Comparison of ENCODE assay signal across 8 mouse cellular contexts in genomic region chr4:41699783-41700182, GRCm38 (mm10). TPM values are rescaled to one million over a fixed set of nuclear protein-coding genes. Genes with fewer than 3 reads are reported as not detected.
DNase-seq lines count a peak whose midpoint lies in the region; ATAC-seq and TF ChIP-seq lines count a peak whose summit lies in the region.
"Not testable (repeated sequence)": the region's sequence is repeated elsewhere in the genome, so short reads cannot be mapped to it uniquely, and the experiment has no call there.

Gene Il11ra1 (plus strand): TSS chr4:41699989.

- H3K4me3 ChIP-seq in embryonic facial prominence, embryonic 11.5 days (ENCODE audit: low read depth, low read length); kidney, embryonic 15.5 days (replicated peaks); limb, embryonic 10.5 days; macrophage (ENCODE audit: inconsistent target); small intestine, adult 2 months (ENCODE audit: low read depth, low read length): not testable (repeated sequence)

- not testable (repeated sequence) for H3K4me1 ChIP-seq in embryonic facial prominence, embryonic 11.5 days (ENCODE audit: control insufficient read depth, insufficient read depth, low read length); kidney, embryonic 15.5 days; small intestine, adult 2 months (ENCODE audit: control insufficient read depth, insufficient read depth, insufficient read length, low read length)
- H3K4me1 ChIP-seq in limb, embryonic 10.5 days: peaks cover 18% of the 10 kb centered on the region

- intact Hi-C loops in gastrocnemius, postnatal 14 days (cut with DNase I; ENCODE audit: low total_unique reads): loop anchor here (10.0 kb wide), 1 partner anchor 145 kb away; no protein-coding TSS in a partner anchor
- intact Hi-C loops in heart, postnatal 14 days (cut with DNase I): not testable (repeated sequence)

- WGBS in embryonic facial prominence, embryonic 11.5 days: 85% methylated on average over 9 of the region's 10 CpGs
- WGBS in kidney, embryonic 15.5 days: 69% methylated on average over 9 of the region's 10 CpGs
- 78% methylated on average over 10 of the region's 10 CpGs for WGBS in limb, embryonic 10.5 days
- WGBS in macrophage (ENCODE audit: missing documents): no CpG with 5 or more reads among the region's 10 CpGs
- 82% methylated on average over 10 of the region's 10 CpGs for WGBS in small intestine, adult 2 months

- not testable (repeated sequence) for H3K9me3 ChIP-seq in embryonic facial prominence, embryonic 11.5 days (replicated peaks; ENCODE audit: control insufficient read depth, low read length); kidney, embryonic 15.5 days (replicated peaks); limb, embryonic 10.5 days (replicated peaks)

- not testable (repeated sequence) for DNase-seq in adrenal gland, adult 18-20 months (ENCODE audit: low spot score in 2 of 2); embryonic facial prominence, embryonic 11.5 days (ENCODE audit: low spot score); heart, postnatal 14 days; limb, embryonic 10.5 days (ENCODE audit: low spot score)
- peak; percentile 10 for DNase-seq in gastrocnemius, postnatal 14 days

- H3K27ac ChIP-seq in embryonic facial prominence, embryonic 11.5 days (replicated peaks; ENCODE audit: low read depth, low read length); kidney, embryonic 15.5 days; limb, embryonic 10.5 days; macrophage; small intestine, adult 2 months (ENCODE audit: insufficient read depth, low read depth, low read length): not testable (repeated sequence)

- H3K9ac ChIP-seq in embryonic facial prominence, embryonic 11.5 days (replicated peaks; ENCODE audit: low read length); kidney, embryonic 15.5 days: not testable (repeated sequence)

- not testable (repeated sequence) for TF ChIP-seq CTCF in small intestine, adult 2 months (IDR thresholded peaks at IDR 0.05; ENCODE audit: extremely low read depth, insufficient read length, insufficient replicate concordance, low read depth, low read length)

- not testable (repeated sequence) for H3K4me2 ChIP-seq in embryonic facial prominence, embryonic 11.5 days (ENCODE audit: low read depth, low read length)
- peak within 1 kb of the TSS; percentile 41 for H3K4me2 ChIP-seq in kidney, embryonic 15.5 days

- H3K79me2 ChIP-seq in macrophage (ENCODE audit: inconsistent target): not testable (repeated sequence)

- not testable (repeated sequence) for H3K36me3 ChIP-seq in embryonic facial prominence, embryonic 11.5 days (replicated peaks; ENCODE audit: control insufficient read depth, insufficient read depth, low read depth, low read length); kidney, embryonic 15.5 days; limb, embryonic 10.5 days; macrophage (ENCODE audit: inconsistent target); small intestine, adult 2 months (ENCODE audit: control insufficient read depth, insufficient read depth, low read length)

- not testable (repeated sequence) for ATAC-seq in embryonic facial prominence, embryonic 11.5 days (replicated peaks; ENCODE audit: insufficient number of reproducible peaks, low FRiP score, low TSS enrichment, low read depth); kidney, embryonic 15.5 days (replicated peaks; ENCODE audit: low FRiP score)

- H3K27me3 ChIP-seq in embryonic facial prominence, embryonic 11.5 days (ENCODE audit: control insufficient read depth, insufficient read depth, low read length); kidney, embryonic 15.5 days; small intestine, adult 2 months (ENCODE audit: control insufficient read depth, insufficient read depth, low read length): not testable (repeated sequence)
- peaks cover 34% of the 10 kb centered on the region for H3K27me3 ChIP-seq in limb, embryonic 10.5 days (ENCODE audit: low read depth, poor library complexity, severe bottlenecking)

- not testable (repeated sequence) for TF ChIP-seq POLR2A in small intestine, adult 2 months (IDR thresholded peaks at IDR 0.05; ENCODE audit: low read depth, low read length)

RNA-seq across cellular contexts. Expression of gene Il11ra1, which starts in this region (rescaled TPM):
- 10 to 100 TPM; 83.8 to 95.0 TPM for total RNA-seq in adrenal gland, adult 18-20 months (2021)
- 199 and 201 TPM in 2 replicates for polyA plus RNA-seq in embryonic facial prominence, embryonic 11.5 days (2014; fragmentation: Nextera tagmentation; extraction: Ambion mirVana)
- 10 to 100 TPM; 49.3 to 56.9 TPM for total RNA-seq in gastrocnemius, postnatal 14 days (2021)
- 10 to 100 TPM; 56.9 to 61.0 TPM for total RNA-seq in heart, postnatal 14 days (2021)
- polyA plus RNA-seq in kidney, embryonic 15.5 days (2015; fragmentation: Nextera tagmentation; extraction: Ambion mirVana): 137 and 157 TPM in 2 replicates
- polyA plus RNA-seq in limb, embryonic 10.5 days (2016; fragmentation: Nextera tagmentation; extraction: Ambion mirVana): 202 and 253 TPM in 2 replicates
- 100 to 1,000 TPM in 2 of 26 experiments, 10 to 100 TPM in 24; 19.0 to 101 (median 46.7) TPM for total RNA-seq in macrophage (2018; cell fraction: chromatin; rRNA removed)
- 100 to 1,000 TPM in 3 of 26 experiments, 10 to 100 TPM in 23; 33.4 to 114 (median 74.5) TPM for total RNA-seq in macrophage (2018; cell fraction: cytosol; rRNA removed)
- 100 to 1,000 TPM in 6 of 26 experiments, 10 to 100 TPM in 20; 42.6 to 132 (median 83.0) TPM for total RNA-seq in macrophage (2018; cell fraction: nucleus; rRNA removed)
- polyA plus RNA-seq in macrophage (2018): 34.7 to 49.1 TPM (median 47.4 TPM) in 3 replicates
- polyA plus RNA-seq in small intestine, adult 2 months (2012; rRNA removed): 24.8 and 28.6 TPM in 2 replicates
